Mouse (Mus musculus) testis, adult 2 months (tissue): ENCODE measurements at regions not wholly inside any gene's neighbourhood (a gene's known extent, or its start where the extent isn't known, plus 50 kb on each side); places are given as distances from the start of the nearest gene placed in this dataset.

Source experiments
- CTCF ChIP-seq: fragments of 200-500 bp; IDR thresholded peaks from 2 replicates; pipeline ENCODE4 v1.5.1; 2012; ENCODE audit warnings: low read depth, mild to moderate bottlenecking, inconsistent platforms, low read length, moderate library complexity; ENCODE audit not compliant: control insufficient read depth, insufficient read depth, insufficient replicate concordance
- POLR2A ChIP-seq: fragments of 200-500 bp; IDR thresholded peaks from 2 replicates; pipeline ENCODE4 v1.6.1; 2012; ENCODE audit warnings: low read depth, mild to moderate bottlenecking, inconsistent platforms, low read length, moderate library complexity; ENCODE audit not compliant: control insufficient read depth

DNA sequence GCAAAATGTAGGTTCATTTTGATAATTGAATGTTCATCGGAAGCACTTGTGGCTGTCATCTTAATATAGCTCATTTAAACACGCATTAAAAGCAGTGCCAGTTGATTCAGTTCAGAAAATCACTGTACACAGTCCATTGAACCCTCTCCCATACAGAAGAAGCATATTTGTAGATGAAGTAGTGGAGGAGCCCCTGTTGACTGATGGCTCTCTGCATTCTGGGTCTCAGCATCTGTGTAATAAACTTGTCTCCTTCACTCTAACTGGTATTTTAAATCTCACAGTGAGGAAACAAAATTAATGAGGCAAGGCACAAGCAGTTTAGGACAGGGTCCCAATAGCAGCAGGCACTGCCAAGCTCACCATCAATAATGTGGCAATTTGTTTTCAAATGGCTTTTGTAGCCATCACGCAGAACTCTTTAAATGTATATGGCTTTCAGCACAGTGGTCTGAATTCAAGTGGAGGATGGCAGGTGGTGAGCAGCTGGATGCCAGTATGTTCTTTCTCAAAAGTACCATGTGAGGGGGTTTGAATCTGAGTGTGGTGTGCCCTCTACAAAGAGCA is 302.8 kb upstream of the Sdr16c6 start:
- no peak for TF ChIP-seq POLR2A
- TF ChIP-seq CTCF: no peak
